Mouse (Mus musculus): ENCODE measurements around the gene Ccar1.
"Not testable (repeated sequence)": the region's sequence is repeated elsewhere in the genome, so short reads cannot be mapped to it uniquely, and the experiment has no call there.

The Ccar1 gene

DNA sequence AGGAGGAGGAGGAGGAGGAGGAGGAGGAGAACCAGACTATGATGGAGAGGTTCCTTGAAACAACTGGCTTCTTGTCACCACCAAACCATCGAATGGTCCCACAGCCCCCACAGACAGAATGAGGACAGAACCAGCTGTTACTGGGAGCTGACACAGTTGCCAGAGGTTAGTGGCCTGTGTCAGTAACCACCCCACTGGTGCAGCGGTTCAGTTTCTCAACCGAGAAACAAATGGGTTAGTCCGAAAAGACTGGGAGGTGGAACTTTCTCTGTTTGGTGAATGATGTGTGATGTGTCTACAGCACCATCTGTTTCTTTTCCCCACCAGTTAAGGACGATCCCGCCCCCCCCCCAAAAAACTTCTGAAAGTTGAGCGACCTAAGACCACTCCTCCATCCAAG, 67.2 kb downstream of the Ccar1 start:
- DNase-seq: no peak

- no peak for DNase-seq
These were observed 69.4 kb downstream of the Ccar1 start for GRCm38 (mm10) chr10:62722701-62723100.

GRCm38 (mm10) chr10:62720574-62720973, 71.5 kb downstream of the Ccar1 start:
- DNase-seq: not testable (repeated sequence)

DNA sequence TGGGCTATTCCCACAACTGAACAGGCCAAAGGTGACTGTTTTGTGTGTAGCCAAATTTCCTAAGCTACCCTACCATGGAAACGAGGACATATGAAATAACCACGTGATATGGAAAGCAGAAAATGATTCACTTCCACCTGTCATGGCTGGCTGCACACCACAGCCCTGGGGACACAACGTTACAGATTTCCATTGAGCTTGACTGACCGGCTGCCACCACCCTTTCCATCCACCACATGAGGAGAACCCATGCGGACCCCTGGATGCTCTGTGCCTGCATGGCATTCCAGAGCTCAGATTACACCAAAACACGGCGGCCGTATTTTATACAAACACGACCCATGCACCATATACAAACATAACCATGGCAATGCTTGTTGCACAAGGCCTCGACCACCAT, 78.6 kb downstream of the Ccar1 start:
- DNase-seq: no peak

DNA sequence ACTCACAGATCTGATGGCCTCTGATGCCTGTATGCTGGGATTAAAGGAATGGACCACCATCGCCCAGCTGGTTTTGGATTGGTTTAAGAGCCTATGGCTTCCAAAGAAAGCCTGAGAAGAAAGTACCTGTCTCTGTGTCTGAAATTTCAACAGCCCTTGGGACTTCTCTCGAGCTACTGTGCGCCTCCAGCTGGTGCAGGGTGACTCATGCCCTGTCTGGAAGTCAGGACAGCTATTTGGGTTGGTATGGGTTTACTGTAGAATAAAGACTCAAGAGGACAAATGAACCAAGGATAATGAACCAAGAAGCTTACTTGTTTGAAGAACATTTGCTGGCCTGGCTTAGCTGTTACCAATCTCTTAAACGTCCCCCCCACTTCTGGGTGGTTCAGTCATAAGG, 88.5 kb downstream of the Ccar1 start:
- no peak for DNase-seq

DNA sequence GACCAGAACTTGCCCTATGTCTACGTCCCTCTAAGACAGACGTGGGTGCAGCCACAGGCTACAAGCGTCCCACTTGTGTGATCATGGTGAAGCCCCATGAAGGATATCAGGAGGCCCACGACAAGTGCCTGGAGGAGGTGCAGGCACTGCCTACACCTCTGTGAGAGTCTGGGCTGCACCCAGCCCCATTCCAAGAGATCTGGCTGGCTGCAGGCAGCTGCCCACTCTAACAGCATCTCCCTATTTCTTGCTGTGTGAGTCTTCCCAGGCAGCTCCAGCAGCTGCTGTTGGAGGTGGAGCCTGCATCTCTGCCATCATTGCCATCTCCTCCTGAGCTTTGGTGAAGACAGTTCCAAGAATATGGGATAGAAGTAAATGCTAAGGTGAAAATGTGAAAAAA, 89.7 kb downstream of the Ccar1 start:
- no peak for DNase-seq

Data from thymus, adult 18-20 months (tissue).